Mouse (Mus musculus): Measurements from ENCODE around the gene Nfat5. TPM values are rescaled to one million over a fixed set of nuclear protein-coding genes. Genes with fewer than 3 reads are reported as not detected.
A peak's percentile ranks its signal among the peaks of the same experiment; 100 is the strongest.

Nfat5 gene
- 10 to 100 TPM; 46.1 to 69.6 (median 60.0) TPM for total RNA-seq (2022)

DNA sequence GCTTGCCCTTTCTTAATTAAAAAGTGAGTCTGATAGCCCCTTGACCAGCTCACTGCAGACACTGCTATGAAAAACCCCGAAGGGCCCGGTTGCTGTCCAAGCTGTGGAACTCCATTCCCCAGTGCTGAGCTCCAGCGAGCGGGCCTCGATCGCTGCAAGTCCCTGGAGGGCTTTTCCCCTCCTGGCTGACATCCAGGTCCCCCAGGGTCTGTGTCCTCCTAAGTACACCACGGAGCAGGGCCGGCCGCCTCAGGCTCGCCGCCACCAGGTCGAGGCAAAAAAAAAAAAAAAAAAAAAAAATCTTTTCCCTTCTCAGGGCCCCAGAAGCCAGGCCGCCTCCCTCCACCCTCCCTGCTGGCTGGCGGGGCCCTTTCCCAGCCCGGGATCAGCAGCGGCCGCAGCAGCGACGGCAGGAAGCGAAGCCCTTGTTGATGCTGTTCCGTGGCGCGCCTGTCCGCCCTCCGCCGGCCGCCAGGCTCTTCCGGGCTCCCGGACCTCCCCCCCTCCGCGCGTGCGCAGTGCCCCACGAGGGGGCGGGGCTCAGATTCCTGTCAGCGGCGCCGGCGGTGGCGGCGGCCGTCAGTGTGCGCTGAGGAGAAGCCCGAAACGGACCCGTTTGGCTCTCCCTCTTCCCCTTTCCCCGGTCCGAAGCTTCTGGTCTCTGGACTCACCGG, at the start of gene Nfat5:
TSS of gene Nfat5 (plus strand) at position 543 of the 674 bp plus-strand sequence.
- DNase-seq (ENCODE audit: low spot score in 2 of 2), result peak; percentile 90 to 99

DNA sequence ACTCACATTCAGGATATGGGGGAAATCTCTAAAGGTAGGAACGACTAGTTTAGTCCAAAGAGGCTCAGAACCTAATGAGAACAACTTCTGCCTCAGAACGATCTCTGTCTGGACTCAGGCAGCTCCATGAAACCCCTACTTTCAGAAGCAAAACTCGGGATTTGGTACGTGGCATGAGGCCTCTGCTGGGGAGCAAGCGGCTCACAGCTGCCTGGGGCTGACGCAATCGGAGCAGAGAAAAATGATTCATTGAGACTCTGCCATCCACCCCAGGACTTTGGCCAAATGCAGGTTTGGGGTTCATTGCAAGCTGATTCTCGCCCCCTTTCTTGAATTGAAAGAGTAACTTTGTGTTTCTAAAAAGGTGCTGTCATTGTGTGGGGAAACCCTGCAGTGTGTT, 49.1 kb upstream of the Nfat5 start:
- DNase-seq (ENCODE audit: low spot score in 2 of 2), result no peak

DNA sequence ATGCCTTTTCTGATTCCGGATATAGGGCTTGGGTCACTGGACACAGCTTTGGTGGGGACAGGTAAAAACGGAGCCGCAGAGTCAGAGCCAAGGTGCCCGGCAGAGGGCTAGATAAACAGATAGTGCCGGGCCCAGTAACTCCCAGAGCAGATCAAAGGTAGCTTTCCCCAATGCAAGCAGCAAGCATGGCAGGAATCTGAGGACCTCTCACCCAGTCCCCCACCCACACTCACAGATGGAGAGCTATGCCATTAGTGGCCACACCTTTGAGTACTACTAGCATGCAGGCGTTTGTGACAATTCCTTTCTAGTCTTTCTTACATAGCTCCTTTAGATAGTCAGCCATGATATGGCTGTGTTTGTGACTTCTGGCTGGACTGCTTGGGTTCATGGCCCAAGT, 44.8 kb upstream of the Nfat5 start:
- DNase-seq (ENCODE audit: low spot score in 2 of 2), result no peak

DNA sequence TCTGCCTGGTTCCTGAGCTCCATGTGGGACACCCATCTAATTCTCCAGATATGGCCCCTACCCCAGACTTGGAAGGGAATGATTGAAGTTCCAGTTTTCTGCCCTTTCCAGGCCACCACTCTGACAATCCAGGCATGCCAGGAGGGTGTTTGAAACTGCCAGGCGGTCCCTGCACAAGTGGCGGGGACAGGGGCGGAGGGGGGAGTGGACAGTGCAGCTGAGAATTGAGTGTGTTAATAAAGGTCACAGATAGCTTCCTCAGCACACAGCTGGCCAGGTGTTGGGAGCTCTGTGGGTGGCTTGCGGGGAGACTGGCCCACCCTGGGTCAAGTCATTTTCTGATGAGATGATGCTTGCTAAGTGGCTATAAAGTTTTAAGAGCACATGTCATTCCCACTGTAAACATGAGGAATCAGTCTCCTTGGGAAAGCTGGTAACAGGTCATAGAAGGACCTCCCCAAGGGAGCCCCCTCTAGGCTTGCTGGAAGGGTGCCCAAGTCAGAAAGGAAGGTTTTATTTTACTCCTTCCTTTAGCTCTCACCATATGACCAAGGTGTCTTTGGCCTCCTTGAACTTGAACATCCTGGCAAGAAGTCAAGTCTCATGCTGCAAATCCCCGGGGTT, 41.7 kb upstream of the Nfat5 start:
- no peak for DNase-seq (ENCODE audit: low spot score in 2 of 2)

DNA sequence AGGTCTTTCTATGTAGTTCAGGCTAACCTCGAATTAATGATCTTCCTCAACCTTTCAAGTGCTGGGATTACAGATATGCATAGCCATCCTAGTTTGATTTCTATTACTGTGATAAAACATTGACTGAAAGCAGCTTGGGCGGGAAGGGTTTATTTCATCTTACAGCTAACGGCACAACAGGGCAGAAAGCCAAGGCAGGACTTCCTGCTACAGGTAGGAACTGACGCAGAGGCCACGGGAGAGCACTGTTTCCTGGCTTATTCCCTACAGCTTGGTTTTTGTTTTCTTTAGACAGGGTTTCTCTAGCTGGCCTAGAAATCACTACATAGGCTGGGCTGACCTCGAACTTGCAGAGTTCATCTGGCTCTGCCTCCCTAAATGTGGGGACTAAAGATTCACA, 40.1 kb upstream of the Nfat5 start:
- DNase-seq (ENCODE audit: low spot score in 2 of 2), result no peak

DNA sequence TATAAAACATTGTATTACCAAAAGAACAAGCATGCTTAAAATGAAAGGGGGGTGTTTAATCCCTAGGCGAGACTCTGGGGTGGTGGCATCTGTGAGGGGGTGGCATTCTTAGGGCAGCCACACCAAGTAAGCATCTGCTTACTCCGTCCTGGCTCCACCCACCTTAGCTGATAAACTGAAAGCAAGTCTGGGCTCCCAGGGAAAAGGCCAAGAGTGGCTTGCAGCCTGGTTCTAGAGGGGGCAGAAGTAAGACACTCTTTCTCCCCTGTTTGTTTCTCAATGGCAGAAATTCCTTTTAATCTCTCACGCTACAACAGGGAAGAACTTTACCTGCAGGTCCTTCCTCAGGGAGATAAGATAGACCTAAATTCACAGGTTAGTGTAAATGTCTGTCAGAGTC, 38.9 kb upstream of the Nfat5 start:
- no peak for DNase-seq (ENCODE audit: low spot score in 2 of 2)

DNA sequence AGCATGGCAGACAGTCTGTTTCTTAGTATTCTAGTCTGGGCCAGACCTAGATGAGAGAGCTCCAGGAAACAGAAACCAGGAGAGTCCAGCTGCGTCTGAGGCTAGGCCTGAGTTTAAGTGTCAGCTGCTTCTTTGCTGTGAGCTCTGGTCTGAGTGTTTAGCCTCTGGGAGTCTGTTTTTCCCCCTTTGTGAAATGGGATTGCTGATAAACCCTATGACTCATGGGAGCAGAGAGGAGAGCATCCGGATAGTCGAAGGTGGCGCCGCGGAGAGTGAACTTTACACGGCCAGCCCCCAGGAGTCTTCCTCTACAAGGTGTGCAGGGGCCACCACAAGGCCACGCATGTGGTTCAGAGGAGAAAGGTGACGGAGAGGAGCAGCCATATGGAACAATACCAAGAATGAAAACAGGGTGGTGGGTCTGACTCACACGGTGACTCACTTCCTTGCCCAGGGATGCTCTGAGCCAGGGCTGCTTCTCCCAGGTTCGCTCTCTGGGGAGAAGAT, 38.3 kb upstream of the Nfat5 start:
- DNase-seq (ENCODE audit: low spot score in 2 of 2), result no peak

DNA sequence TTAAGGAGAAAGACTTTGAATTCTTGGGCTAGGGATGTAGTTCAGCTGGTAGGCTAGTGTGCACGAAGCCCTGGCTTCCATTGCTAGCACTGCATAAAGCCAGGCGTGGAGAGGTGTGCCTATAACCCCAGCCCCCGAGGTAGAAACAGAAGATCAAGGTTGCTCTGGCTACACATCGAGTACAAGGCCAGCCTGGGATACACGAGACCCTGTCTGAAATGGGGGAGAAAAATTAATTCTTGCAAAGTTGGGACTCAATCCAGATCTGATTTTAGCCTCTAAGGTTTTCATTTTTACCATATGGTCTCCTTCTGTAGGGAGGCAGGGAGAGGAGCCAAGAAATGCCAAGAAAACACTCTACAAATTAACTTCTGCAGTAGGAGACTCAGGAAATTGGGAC, 36.0 kb upstream of the Nfat5 start:
- DNase-seq (ENCODE audit: low spot score in 2 of 2), result peak in 1 of 2 experiments; percentile 48

DNA sequence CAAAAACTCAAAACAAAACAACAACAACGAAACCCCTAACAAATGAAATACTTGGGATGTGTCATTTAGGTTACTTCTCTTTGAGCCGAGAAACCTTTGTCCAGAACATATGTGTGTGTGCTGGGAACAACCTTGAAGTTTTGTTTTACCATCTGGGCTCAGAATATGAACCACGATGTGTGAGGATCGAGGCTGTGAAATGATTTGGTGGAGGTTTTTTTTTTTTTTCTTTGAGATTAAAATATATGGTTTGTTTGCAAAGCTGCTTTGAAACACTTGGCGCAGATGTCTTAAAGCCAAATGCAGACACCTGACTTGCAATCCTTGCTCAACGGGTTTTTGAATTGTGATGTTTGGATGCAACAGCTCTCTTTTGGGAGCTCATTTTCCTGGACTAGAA, 33.1 kb upstream of the Nfat5 start:
- no peak for DNase-seq (ENCODE audit: low spot score in 2 of 2)

DNA sequence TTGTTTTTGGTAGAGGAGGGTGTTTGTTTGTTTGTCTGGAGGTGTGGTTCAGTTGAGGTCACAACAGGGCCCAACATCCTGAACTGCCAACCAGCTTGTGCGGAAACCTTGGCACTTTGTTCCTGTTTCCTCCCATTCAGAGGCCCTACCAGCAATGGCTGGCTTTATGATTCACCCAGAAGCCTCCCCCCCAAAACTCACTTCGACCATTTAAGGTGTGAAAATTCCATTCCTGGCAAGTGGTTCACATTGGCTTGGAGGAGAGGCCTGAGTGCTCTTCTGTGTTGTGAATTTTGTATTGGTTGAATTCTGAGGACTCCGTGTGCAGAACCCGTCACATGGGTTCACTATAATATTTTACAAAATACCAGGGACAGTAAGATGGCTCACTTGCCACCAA, 32.1 kb upstream of the Nfat5 start:
- DNase-seq (ENCODE audit: low spot score in 2 of 2), result no peak

DNA sequence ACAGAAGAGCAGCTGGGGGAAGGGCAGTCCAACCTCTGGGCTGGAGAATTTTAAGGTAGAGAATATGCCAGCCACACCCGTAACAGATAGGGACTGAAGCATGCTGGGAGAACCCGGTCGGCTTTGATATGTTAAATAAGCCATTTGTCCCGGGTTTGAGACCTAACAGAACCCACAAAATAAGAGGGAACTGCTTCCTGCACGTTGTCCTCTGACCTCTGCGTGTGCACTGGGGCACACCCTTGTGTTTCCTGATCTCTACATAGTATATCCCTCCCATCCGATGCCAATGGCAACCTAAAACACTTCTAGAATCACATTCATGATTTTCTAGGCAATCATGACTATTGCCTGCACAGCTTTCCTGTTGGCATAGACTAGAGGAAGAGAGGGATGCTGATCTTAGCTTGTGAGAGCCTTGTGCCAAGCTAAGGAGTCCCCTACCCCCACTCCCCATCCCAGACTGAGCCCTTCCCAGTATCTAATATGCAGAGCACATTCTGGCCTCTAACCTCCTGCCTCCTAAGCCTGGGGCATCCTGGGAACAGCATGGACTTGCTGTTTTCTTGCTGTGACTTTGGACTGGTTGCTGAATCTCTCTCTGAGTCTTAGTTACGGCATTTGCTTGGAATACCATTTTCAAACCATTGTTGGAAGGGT, 31.1 kb upstream of the Nfat5 start:
- no peak for DNase-seq (ENCODE audit: low spot score in 2 of 2)

DNA sequence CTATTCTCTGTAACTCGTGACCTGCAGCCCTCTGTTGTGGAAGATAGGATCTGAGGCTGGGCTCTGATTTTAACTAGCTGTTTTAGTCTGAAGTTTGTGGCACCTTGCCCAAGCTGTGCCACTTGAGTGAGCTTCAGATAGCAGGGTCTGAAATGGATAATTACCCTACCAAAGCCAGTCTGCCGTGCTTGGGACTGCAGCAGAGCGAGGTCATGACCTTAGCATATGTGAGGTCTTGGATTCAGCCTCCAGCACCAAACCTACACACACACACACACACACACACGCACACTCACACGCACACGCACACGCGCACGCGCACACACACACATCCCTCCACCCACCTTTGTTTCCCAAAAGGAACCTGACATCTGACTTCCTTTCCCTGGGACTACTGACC, 27.5 kb upstream of the Nfat5 start:
- no peak for DNase-seq (ENCODE audit: low spot score in 2 of 2)

DNA sequence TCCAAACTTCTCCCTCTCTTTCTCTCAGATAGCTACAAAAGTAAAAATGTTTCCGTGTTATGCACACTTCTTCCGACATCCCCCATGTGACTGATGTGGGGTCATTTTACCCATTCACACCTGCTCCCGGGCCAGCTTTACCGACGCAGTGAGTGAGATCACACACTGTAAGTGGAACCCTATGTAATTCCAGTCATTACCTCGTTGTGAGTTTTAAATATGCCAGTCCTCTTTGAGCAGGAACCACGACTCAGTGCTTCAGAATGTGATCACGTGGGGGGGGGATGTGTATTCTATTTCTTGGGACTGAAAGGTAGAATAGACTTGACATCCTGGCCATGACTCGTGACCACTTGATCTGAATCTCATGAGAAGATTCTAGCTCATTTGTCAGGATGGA, 24.8 kb upstream of the Nfat5 start:
- no peak for DNase-seq (ENCODE audit: low spot score in 2 of 2)

DNA sequence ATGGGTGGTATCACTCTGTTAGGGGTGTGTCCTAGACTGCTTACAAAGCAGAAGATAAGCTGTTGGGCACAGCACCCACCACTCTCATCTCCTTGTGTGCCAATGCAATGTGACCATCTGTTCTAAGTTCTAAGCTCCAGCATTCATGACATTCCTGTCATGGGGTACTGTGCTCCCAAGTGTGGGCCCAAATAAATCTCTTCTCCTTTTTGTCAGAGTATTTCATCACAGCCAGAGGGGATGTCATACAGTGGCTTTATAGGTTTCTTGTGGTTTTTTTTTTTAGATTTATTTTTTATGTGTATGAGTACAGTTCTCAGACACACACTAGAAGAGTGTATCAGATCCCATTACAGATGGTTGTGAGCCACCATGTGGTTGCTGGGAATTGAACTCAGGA, 24.1 kb upstream of the Nfat5 start:
- no peak for DNase-seq (ENCODE audit: low spot score in 2 of 2)

DNA sequence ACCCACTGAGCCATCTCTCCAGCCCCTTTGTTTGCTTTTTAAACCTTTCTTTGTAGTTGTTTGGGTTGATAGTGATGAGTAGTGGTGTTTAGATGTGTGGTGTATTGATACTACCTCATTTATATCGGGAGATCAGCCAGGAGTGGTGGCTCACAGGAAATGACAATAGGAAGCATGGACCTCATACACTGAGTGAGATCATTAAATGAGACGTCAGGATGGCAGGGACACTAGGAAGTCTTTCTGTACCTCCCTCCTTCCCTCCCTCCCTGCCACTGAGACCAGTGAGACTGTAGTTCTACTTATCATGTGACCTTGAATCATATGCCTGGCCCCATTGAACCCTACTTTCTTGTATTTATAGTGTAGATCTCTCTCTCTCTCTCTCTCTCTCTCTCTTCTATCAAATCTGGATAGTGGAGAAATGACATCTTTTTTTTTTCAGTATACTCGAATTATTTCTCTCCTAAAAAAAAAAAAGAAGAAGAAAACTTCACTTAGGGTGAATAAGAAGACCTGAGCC, 23.6 kb upstream of the Nfat5 start:
- DNase-seq (ENCODE audit: low spot score in 2 of 2), result no peak

DNA sequence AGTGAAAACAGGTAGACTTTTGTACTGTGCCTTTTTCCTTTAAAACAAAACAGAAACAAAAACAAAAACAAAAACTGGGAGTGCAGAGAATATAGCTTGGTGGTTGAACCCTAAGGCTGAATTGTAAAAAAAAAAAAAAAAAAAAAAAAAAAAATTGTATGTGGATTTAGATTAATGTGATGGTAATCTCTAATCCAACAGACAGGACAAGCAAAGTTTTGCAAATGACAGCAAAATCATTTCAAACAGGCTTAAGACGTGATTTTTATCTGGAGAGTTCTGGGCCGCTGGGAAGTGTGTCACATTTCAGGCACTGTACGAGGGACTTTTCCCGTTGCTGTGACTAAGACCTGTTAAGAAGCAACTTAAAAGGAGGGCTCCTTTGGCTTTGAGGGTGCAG, 23.0 kb upstream of the Nfat5 start:
- DNase-seq (ENCODE audit: low spot score in 2 of 2), result no peak

DNA sequence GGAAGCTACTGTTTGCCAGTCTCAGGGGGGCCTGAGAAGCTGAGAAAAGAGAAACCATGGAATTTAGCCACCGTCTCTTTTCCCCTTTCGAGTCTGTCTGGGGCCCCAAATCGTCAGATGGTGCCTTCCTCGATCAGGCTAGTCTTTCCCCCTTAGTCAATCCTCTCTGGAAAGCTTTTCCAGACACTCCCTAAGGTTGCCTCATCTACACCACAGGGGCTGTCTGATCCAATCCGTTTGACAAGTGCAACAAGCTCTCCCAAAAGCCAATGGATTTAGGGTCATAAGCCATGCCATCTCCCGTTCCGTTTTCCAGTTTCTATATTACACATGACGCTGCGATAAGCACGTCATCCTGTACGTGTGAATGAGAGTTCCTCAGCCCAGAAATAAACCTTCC, 22.5 kb upstream of the Nfat5 start:
- no peak for DNase-seq (ENCODE audit: low spot score in 2 of 2)

DNA sequence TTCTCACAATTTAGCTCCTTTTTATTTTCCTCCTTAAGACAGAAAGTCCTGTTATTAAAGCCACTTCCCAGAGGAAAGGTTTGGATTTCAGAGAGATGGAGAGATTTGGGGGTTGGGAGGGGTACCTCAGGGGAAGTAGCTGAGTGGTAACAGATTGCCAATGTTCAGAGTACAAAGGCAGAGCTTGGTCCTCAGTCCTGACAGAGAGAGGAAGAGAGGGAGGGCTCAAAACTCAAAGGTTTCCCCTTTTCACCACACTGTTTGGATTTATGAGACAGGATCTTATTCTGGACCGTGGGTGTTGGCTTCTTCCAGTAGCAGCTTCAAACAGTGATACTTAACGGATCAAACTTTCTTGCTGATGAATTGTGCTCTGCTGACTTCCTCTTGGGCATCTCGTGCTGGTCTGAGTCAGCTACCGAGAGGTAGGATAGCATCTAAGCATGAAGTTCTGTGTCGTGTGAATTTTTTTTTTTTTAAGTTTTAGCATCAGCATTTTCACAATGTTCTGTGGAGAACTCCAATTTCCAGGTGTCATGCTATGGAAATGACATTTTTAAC, 15.9 kb upstream of the Nfat5 start:
- DNase-seq (ENCODE audit: low spot score in 2 of 2), result no peak

DNA sequence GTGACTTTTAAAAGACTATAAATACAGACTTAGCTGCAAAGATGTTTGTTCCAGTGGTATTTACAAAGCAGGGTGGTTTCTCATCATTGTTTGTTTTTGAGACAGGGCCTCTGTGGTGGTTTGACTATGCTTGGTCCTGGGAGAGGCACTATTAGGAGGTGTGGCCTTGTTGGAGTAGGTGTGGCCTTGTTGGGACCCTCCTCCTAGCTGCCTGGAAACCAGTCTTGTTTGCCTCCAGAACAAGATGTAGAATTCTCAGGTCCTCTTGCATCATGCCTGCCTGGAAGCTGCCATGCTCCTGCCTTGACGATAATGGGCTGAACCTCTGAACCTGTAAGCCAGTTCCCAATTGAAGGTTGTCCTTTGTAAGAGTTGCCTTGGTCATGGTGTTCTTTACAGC, 14.7 kb upstream of the Nfat5 start:
- no peak for DNase-seq (ENCODE audit: low spot score in 2 of 2)

DNA sequence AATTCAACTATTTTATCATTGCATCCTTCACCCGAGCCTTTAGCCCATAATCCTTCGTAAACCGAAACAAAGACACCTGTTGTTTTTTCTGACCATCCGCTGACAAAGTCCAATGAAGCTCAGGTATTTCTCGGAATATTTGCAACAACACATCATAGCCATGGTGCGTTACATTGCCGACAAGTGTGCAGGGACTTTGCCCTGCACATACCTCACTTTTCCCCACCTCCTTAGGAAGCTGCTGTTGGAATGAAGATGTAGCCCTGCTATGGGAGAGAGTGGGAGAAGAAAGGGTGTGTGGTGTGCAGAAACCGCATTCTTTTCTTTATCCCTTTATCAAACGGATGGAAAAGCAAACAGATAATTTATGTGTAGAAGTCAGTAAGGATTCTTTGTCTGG, 6.6 kb upstream of the Nfat5 start:
- DNase-seq (ENCODE audit: low spot score in 2 of 2), result no peak

DNA sequence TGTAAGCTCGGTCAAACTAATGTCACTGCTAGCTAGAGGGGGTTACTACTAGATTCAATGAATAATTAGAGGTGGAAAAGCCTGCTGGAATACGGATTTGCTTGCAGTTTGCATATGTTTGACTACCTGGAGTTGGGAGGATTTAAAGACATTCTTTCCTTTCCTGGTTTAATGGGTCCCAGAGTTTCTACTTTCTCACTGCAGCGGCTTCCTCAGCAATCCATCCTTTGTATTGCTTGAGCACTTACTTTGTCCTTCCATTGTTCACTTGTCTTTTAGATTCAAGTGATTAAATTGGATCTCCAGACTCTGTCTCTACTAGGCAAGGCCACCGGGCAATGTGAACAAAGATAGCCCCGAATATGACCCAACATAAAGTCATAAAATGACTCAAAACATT, 5.7 kb upstream of the Nfat5 start:
- no peak for DNase-seq (ENCODE audit: low spot score in 2 of 2)

DNA sequence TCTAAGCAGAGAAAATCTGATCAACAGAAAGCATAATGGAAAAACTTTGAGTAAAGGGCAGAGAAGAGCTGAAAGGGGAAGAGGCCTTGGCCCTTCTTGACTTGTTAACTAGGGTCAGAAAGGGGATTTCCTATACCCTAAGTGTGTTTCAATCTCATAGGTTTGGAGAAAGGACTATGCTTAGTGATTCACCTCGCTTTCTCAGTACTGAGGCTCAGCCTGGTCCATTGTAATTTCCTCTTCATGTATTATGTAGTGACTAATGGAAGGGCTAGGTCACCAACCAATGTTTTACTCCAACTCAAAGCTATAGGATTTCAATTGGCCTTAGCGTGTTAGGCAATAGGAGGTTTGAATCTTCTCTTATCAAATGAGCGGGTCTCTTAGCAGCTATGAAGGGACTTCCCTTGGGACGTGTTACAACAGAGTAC, 2.1 kb upstream of the Nfat5 start:
- DNase-seq (ENCODE audit: low spot score in 2 of 2), result no peak
